Mouse (Mus musculus) midbrain, embryonic 11.5 days (tissue): ENCODE results near the gene Ggact. TPM values are rescaled to one million over a fixed set of nuclear protein-coding genes. Genes with fewer than 3 reads are reported as not detected.

Source experiments
- polyA plus RNA-seq: library from polyadenylated mRNA; unstranded; fragments of >200 nt; fragmentation: Nextera tagmentation; extraction: Ambion mirVana; gene quantifications from 2 replicates; pipeline ENCODE4 v1.2.1, GENCODE M21; 2014

Ggact gene
- polyA plus RNA-seq, 1 experiment from 2014 or later = 5.5 TPM

Other genes with a start within 250 kb of the Ggact start
- gene Tmtc4, start 70.3 kb upstream of the Ggact start, polyA plus RNA-seq = 39.8 and 41.6 TPM in 2 replicates